Mouse (Mus musculus) ES-E14 (cell line): Measurements from ENCODE around the gene Pcdh7.

Experiments
- MAFK ChIP-seq: IDR thresholded peaks from 2 replicates; pipeline ENCODE4 v1.6.1; 2014; ENCODE audit warnings: mild to moderate bottlenecking, low read depth, low read length, inconsistent platforms; ENCODE audit not compliant: insufficient read depth
- ZC3H11A ChIP-seq: IDR thresholded peaks from 2 replicates; pipeline ENCODE4 v1.6.1; 2012; ENCODE audit warnings: low read depth, mild to moderate bottlenecking, inconsistent platforms, low read length, borderline replicate concordance

GRCm38 (mm10) chr5:58083972-58084371 is 366.2 kb downstream of the Pcdh7 start:
- TF ChIP-seq ZC3H11A, result no peak
- TF ChIP-seq MAFK, result no peak
